Mouse (Mus musculus) cerebellum, adult 8-10 months (tissue): ENCODE measurements around the gene St3gal4.

Experiments
- DNase-seq: peaks from one replicate; pipeline ENCODE4 v3.0.0; 2022

The St3gal4 gene

DNA sequence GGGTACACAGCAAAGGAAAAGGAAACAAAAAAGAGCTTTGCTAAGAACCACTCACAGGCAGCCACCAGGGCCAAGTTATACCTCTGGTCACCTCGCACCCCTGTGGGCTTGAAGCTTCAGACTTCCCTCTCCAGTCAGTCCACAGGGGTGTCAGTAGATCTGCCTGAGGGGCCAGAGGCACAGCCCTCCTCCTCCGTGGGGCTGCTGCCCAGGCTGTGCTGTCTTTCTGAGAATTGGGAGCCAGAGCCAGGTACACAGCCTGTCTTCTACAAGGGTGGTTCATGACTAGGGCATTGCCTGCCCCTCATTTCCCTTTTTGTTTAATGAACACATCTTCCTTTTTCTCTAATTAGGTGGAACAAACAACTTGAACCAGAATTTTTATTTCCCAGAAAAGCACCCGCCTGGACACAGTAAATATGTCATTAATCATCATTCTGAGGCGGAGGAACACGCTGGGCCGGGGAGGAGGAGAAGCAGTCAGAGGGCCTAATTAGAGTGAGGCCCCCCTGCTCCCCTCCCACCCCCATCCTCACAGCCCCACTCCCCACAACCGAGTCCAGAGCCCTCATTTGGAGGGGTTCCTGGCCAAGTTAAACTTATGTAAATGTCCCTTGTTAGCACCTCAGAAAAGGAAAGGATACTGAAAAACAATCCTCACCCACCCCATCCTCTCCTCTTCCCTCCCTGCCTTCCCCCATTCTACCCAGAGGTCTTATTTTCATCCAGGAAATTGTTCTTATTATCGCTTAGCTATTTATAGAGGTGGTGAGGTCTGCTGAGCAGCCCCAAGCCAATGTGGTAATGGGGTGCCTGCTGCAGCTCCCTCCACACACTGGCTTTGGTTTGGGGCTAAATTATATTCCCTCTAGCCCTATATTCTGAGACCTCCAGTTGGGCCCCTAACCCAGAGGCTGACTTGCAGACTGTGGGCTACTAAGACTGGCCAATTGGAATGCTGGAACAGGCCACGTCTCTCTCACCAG, 120.9 kb downstream of the St3gal4 start:
- no peak for DNase-seq
